Mouse (Mus musculus) CH12.LX (cell line): ENCODE data around the gene Mroh2a.

ENCODE experiments used
- CTCF ChIP-seq, 2 experiments: IDR thresholded peaks in 1 of 2; conservative IDR thresholded peaks in 1 of 2; 2 replicates each; pipeline ENCODE4 v1.5.1; 2011 to 2012; ENCODE audit warnings: low read depth in 2 of 2, low read length in 2 of 2, improper control_type of control experiment in 1 of 2, inconsistent platforms in 1 of 2, mild to moderate bottlenecking in 1 of 2, moderate library complexity in 1 of 2
- E2F4 ChIP-seq: IDR thresholded peaks from 2 replicates; pipeline ENCODE4 v1.6.1; 2011; ENCODE audit warnings: low read depth, low read length, improper control_type of control experiment; ENCODE audit not compliant: insufficient replicate concordance
- ELF1 ChIP-seq: IDR thresholded peaks from 2 replicates; pipeline ENCODE4 v1.6.1; 2014; ENCODE audit warnings: low read depth, mild to moderate bottlenecking, inconsistent platforms, low read length, improper control_type of control experiment
- EP300 ChIP-seq: IDR thresholded peaks from 2 replicates; pipeline ENCODE4 v1.6.1; 2011; ENCODE audit warnings: low read length, improper control_type of control experiment
- HCFC1 ChIP-seq: IDR thresholded peaks from 2 replicates; pipeline ENCODE4 v1.6.1; 2012; ENCODE audit warnings: low read depth, mild to moderate bottlenecking, inconsistent platforms, low read length, improper control_type of control experiment
- MAFK ChIP-seq: IDR thresholded peaks from 2 replicates; pipeline ENCODE4 v1.6.1; 2011; ENCODE audit warnings: low read length, improper control_type of control experiment; ENCODE audit not compliant: insufficient replicate concordance
- POLR2A ChIP-seq: IDR thresholded peaks from 2 replicates; pipeline ENCODE4 v1.6.1; 2011; ENCODE audit warnings: low read depth, mild to moderate bottlenecking, improper control_type of control experiment, low read length
- RAD21 ChIP-seq: IDR thresholded peaks from 2 replicates; pipeline ENCODE4 v1.6.1; 2011; ENCODE audit warnings: low read depth, mild to moderate bottlenecking, low read length, improper control_type of control experiment, moderate library complexity
- RCOR1 ChIP-seq: conservative IDR thresholded peaks from 2 replicates; pipeline ENCODE4 v1.6.1; 2012; ENCODE audit warnings: low read depth, mild to moderate bottlenecking, inconsistent platforms, low read length, improper control_type of control experiment
- TCF12 ChIP-seq: IDR thresholded peaks from 2 replicates; pipeline ENCODE4 v1.6.1; 2014; ENCODE audit warnings: low read depth, mild to moderate bottlenecking, inconsistent platforms, low read length, improper control_type of control experiment
- ZC3H11A ChIP-seq: IDR thresholded peaks from 2 replicates; pipeline ENCODE4 v1.6.1; 2012; ENCODE audit warnings: low read depth, mild to moderate bottlenecking, inconsistent platforms, low read length, improper control_type of control experiment

DNA sequence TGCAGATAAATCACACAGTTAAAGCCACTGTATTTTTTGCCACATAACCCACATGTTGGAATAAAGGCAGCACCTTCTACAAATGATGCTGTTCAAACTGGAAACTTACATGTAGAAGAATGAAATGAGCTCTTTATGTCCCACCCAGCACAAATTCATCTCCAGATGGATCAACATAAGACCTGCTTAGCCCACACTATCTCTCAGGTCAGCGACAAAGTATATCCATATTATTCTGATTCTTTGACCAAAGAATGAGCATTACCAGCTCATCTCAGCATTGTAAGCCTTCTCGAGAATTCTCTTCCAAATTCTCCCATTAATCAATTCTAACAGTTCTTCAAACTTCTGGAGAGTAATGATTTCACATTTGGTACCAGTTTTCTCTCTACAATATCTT lies 4.6 kb upstream of the Mroh2a start:
- TF ChIP-seq ELF1, result no peak
- TF ChIP-seq CTCF (conservative IDR thresholded peaks at IDR 0.05 in 1 of 2, IDR thresholded peaks at IDR 0.05 in 1 of 2; ENCODE audit: low read depth in 2 of 2, low read length in 2 of 2), result no peak
- TF ChIP-seq ZC3H11A, result no peak
- no peak for TF ChIP-seq RCOR1
- TF ChIP-seq E2F4, result no peak
- TF ChIP-seq POLR2A, result no peak
- no peak for TF ChIP-seq RAD21
- no peak for TF ChIP-seq EP300
- TF ChIP-seq HCFC1, result no peak
- no peak for TF ChIP-seq MAFK
- no peak for TF ChIP-seq TCF12
